Mouse (Mus musculus): ENCODE results near the gene Gap43. TPM values are rescaled to one million over a fixed set of nuclear protein-coding genes. Genes with fewer than 3 reads are reported as not detected.

Gap43 gene
- polyA plus RNA-seq, 1 experiment from 2014 or later, result 26.7 TPM

GRCm38 (mm10) chr16:42338342-42338741 lies 2.1 kb downstream of the Gap43 start:
- 29% methylated on average over 4 of the region's 4 CpGs for WGBS
- peak overlapping the region; percentile 94 for H3K4me2 ChIP-seq
- H3K36me3 ChIP-seq, result no peaks in the 10 kb centered on the region
- H3K9me3 ChIP-seq, result no peaks in the 10 kb centered on the region
- H3K4me1 ChIP-seq, result peaks cover 22% of the 10 kb centered on the region
- H3K9ac ChIP-seq, result no peak overlapping the region
- H3K27me3 ChIP-seq (replicated peaks), result 0 out of 2 replicates have a peak, but pooled peaks cover 3% of the 10 kb centered on the region
- no peak overlapping the region for H3K27ac ChIP-seq (replicated peaks)
- ATAC-seq (ENCODE audit: extremely low read depth, insufficient number of reproducible peaks, low FRiP score, low TSS enrichment), result no peak
- no peak overlapping the region for H3K4me3 ChIP-seq

GRCm38 (mm10) chr16:42337663-42338062 lies 2.8 kb downstream of the Gap43 start:
- Histone ChIP-seq H3K4me3 (no peak overlapping the region), H3K9ac (no peak overlapping the region), H3K4me1 (peaks cover 22% of the 10 kb centered on the region), H3K36me3 (no peaks in the 10 kb centered on the region), H3K4me2 (no peak overlapping the region), H3K27me3 (replicated peaks) (0 out of 2 replicates have a peak, but pooled peaks cover 3% of the 10 kb centered on the region), H3K9me3 (no peaks in the 10 kb centered on the region), H3K27ac (replicated peaks) (no peak overlapping the region)
- ATAC-seq (ENCODE audit: extremely low read depth, insufficient number of reproducible peaks, low FRiP score, low TSS enrichment), result no peak
- 46% methylated on average over 2 of the region's 2 CpGs for WGBS

- no peak overlapping the region for H3K4me2 ChIP-seq
- H3K36me3 ChIP-seq, result no peaks in the 10 kb centered on the region
- H3K27me3 ChIP-seq (replicated peaks), result 0 out of 2 replicates have a peak, but pooled peaks cover 3% of the 10 kb centered on the region
- H3K9me3 ChIP-seq, result no peaks in the 10 kb centered on the region
- H3K4me1 ChIP-seq, result peaks cover 27% of the 10 kb centered on the region
- WGBS, result 43% methylated on average over 2 of the region's 2 CpGs
- H3K4me3 ChIP-seq, result no peak overlapping the region
- no peak overlapping the region for H3K27ac ChIP-seq (replicated peaks)
- no peak overlapping the region; the same call in 1 of the 2 replicates for H3K9ac ChIP-seq
- ATAC-seq (ENCODE audit: extremely low read depth, insufficient number of reproducible peaks, low FRiP score, low TSS enrichment), result no peak
Measured at GRCm38 (mm10) chr16:42336610-42337009, 3.8 kb downstream of the Gap43 start.

DNA sequence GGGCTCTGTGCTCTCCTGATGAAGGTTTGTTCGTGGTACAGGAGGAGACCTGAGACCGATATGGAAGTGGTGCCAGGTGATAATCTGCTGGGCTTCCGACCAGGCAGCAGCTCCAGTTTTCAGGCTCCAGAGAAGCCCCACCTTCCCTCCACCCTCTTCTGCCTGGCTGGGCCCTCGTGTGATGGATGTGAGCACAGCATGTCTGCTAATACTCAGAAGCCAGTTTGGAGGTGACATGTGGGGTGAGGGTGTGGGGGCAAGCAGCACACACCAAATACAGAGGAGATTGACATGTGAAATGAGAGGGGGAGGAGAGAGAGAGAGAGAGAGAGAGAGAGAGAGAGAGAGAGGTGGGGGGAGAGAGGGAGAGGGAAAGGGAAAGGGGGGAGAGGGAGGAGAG lies 8.1 kb downstream of the Gap43 start:
- H3K36me3 ChIP-seq, result no peaks in the 10 kb centered on the region
- no peak overlapping the region for H3K9ac ChIP-seq
- H3K9me3 ChIP-seq, result no peaks in the 10 kb centered on the region
- ATAC-seq (ENCODE audit: extremely low read depth, insufficient number of reproducible peaks, low FRiP score, low TSS enrichment), result no peak
- H3K4me3 ChIP-seq, result no peak overlapping the region
- 18% methylated on average over 4 of the region's 4 CpGs for WGBS
- no peak overlapping the region for H3K27ac ChIP-seq (replicated peaks)
- peaks cover 12% of the 10 kb centered on the region; the same call in 1 of the 2 replicates for H3K4me1 ChIP-seq
- no peak overlapping the region for H3K4me2 ChIP-seq
- no peaks in the 10 kb centered on the region for H3K27me3 ChIP-seq (replicated peaks)

DNA sequence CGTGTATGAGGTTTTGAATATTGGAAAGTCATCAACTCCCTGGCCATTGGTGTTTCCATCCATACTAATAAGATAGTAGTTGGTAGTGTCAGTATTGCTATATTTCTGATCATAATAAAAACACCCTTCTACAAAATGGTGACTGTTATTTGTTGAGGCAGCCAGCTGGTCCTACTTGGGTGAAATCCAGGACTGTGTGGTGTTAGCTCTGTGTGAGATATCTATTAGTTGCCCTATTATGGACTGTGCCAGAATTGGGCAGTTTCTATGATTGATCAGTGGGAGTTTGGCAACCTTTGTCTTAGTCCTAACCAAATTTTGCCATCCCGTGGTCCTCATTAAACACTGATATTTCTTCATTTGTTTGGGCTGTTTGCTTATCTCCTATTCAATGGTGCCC lies 14.3 kb downstream of the Gap43 start:
- H3K4me3 ChIP-seq, result no peak overlapping the region
- 76% methylated on average over 2 of the region's 2 CpGs for WGBS
- H3K36me3 ChIP-seq, result no peaks in the 10 kb centered on the region
- H3K9me3 ChIP-seq, result no peaks in the 10 kb centered on the region
- no peak for ATAC-seq (ENCODE audit: extremely low read depth, insufficient number of reproducible peaks, low FRiP score, low TSS enrichment)
- no peaks in the 10 kb centered on the region for H3K4me1 ChIP-seq
- no peak overlapping the region for H3K9ac ChIP-seq
- H3K27me3 ChIP-seq (replicated peaks), result no peaks in the 10 kb centered on the region
- H3K27ac ChIP-seq (replicated peaks), result no peak overlapping the region
- H3K4me2 ChIP-seq, result no peak overlapping the region

- Histone ChIP-seq H3K9ac (no peak overlapping the region), H3K27me3 (replicated peaks) (no peaks in the 10 kb centered on the region), H3K27ac (replicated peaks) (no peak overlapping the region), H3K36me3 (no peaks in the 10 kb centered on the region), H3K4me1 (no peaks in the 10 kb centered on the region), H3K4me3 (no peak overlapping the region), H3K9me3 (no peaks in the 10 kb centered on the region), H3K4me2 (no peak overlapping the region)
- ATAC-seq (ENCODE audit: extremely low read depth, insufficient number of reproducible peaks, low FRiP score, low TSS enrichment), result no peak
Measured at GRCm38 (mm10) chr16:42325536-42325935, 14.9 kb downstream of the Gap43 start.

DNA sequence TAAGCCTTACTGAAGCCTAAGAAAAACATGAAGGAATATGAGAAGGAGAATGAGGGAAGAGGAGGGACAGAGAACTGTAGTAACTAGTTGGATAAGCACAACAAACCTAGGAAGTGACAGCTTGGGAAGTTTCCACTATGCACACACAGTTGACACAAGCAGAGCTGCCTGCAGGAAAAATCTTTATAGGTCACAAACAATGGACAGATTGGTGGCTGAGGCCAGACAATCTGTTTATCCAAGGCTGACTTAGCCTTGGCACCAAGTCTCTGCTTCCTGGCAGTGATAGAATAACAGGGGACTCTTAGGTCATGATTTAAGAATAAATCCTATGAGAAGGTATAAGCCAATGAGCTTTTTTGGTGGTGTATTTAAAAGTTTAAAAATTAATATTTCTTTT lies 20.6 kb downstream of the Gap43 start:
- Histone ChIP-seq H3K4me1 (no peaks in the 10 kb centered on the region), H3K9me3 (no peaks in the 10 kb centered on the region), H3K4me3 (no peak overlapping the region), H3K4me2 (no peak overlapping the region), H3K27ac (replicated peaks) (peak overlapping the region; percentile 77), H3K9ac (no peak overlapping the region), H3K36me3 (no peaks in the 10 kb centered on the region), H3K27me3 (replicated peaks) (no peaks in the 10 kb centered on the region)
- no peak for ATAC-seq (ENCODE audit: extremely low read depth, insufficient number of reproducible peaks, low FRiP score, low TSS enrichment)

- ATAC-seq (ENCODE audit: extremely low read depth, insufficient number of reproducible peaks, low FRiP score, low TSS enrichment), result no peak
Measured at GRCm38 (mm10) chr16:42319365-42319764, 21.1 kb downstream of the Gap43 start.

DNA sequence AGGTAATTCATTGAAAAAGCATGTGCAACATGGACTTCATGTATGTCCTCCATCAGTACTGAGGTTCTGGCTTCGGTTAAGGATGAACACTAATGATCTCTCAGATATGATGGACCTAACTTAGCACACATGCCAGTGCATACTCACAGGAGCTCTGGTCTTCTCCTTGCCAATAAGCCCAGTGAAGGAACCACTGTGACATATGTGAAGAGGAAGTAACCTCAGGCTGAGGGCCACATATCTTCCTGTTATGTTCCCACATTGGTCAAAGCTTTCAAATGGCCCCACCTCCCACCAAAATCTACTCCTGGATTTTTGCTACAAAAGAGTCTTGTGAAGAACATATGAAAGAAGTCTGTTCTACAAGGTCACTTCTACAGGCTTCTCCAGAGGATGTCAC lies 28.3 kb downstream of the Gap43 start:
- WGBS, result 76% methylated on average over 1 of the region's 1 CpGs

More at GRCm38 (mm10) chr16:42319365-42319764, 21.1 kb downstream of the Gap43 start:
- Histone ChIP-seq H3K27ac (replicated peaks) (peak overlapping the region; percentile 77), H3K4me3 (no peak overlapping the region), H3K27me3 (replicated peaks) (no peaks in the 10 kb centered on the region), H3K4me2 (no peak overlapping the region), H3K36me3 (no peaks in the 10 kb centered on the region), H3K9ac (no peak overlapping the region), H3K9me3 (no peaks in the 10 kb centered on the region), H3K4me1 (no peaks in the 10 kb centered on the region)
- 72% methylated on average over 5 of the region's 5 CpGs for WGBS

DNA sequence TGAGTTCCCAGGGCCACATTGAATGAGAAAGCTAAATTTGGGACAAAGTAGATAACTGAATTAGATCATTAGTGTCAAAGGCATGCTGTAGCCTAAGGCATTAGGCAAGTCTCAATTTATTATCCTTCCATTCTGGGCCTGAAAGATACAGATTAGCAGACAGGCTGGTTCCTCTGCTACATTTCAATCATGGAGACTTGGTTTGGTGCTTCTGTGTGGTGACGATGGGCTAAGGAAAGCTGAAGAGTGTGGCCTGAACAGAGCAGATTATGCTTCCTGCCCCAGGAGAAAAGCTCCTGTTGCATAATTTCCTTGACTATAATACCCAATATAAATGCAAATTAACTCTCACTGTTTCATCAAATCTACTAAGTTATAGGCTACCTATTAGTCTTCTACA lies 31.7 kb downstream of the Gap43 start:
- peaks cover 34% of the 10 kb centered on the region for H3K4me1 ChIP-seq
- H3K36me3 ChIP-seq, result no peaks in the 10 kb centered on the region
- H3K27ac ChIP-seq (replicated peaks), result no peak overlapping the region
- WGBS, result 74% methylated on average over 1 of the region's 1 CpGs
- H3K4me3 ChIP-seq, result no peak overlapping the region
- ATAC-seq (ENCODE audit: extremely low read depth, insufficient number of reproducible peaks, low FRiP score, low TSS enrichment), result no peak
- H3K9ac ChIP-seq, result no peak overlapping the region
- H3K4me2 ChIP-seq, result no peak overlapping the region
- H3K27me3 ChIP-seq (replicated peaks), result no peaks in the 10 kb centered on the region
- no peaks in the 10 kb centered on the region for H3K9me3 ChIP-seq

More for the DNA sequence above, 28.3 kb downstream of the Gap43 start:
- Histone ChIP-seq H3K27ac (replicated peaks) (no peak overlapping the region), H3K4me1 (peaks cover 20% of the 10 kb centered on the region), H3K4me2 (no peak overlapping the region), H3K9me3 (no peaks in the 10 kb centered on the region), H3K36me3 (no peaks in the 10 kb centered on the region), H3K9ac (no peak overlapping the region), H3K27me3 (replicated peaks) (no peaks in the 10 kb centered on the region), H3K4me3 (no peak overlapping the region)
- ATAC-seq (ENCODE audit: extremely low read depth, insufficient number of reproducible peaks, low FRiP score, low TSS enrichment), result no peak

DNA sequence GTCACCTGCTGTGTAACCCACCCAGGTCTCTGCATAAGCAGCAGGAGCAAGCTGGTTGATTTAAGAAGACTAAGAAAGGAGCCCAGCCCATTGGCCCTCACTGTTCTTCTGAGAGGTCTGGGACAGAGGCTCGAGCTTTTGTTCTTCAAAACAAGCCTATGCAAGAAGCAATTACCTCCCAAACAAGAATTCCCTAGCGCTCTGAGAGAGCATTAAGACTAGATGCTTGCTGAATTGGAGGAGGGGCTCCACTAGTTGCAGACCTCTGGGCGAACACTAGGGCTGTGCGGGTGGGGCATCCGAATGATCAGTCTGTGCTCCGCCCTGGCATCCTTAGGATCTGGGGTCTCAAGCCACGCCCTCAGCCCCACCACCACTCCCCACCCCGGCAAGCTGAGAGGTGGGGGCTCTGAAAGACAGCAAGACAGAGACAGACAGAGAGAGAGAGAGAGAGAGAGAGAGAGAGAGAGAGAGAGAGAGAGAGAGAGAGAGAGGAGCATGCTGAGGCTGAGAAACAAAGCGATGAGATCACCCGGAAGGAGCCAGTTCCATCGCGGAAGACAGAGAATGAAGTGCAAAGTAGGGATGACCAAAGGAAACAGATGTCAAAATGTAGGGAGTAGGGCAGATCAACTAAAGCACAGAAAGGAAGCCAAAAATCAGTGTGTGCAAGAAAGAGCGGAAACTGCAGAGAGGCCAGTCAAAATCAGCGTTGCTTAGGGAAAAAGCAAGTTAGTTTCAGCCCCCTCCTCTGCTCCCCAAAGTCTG lies 34.3 kb downstream of the Gap43 start:
- H3K4me3 ChIP-seq, result peak overlapping the region; percentile 47
- no peaks in the 10 kb centered on the region for H3K36me3 ChIP-seq
- H3K9me3 ChIP-seq, result no peaks in the 10 kb centered on the region
- H3K27me3 ChIP-seq (replicated peaks), result no peaks in the 10 kb centered on the region
- peak overlapping the region; percentile 78 for H3K27ac ChIP-seq (replicated peaks)
- ATAC-seq (ENCODE audit: extremely low read depth, insufficient number of reproducible peaks, low FRiP score, low TSS enrichment), result peak; percentile 62; the same call in 1 of the 2 replicates
- H3K4me2 ChIP-seq, result peak overlapping the region; percentile 68
- H3K4me1 ChIP-seq, result peaks cover 34% of the 10 kb centered on the region
- whole genome bisulfite sequencing, result 2% methylated on average over 14 of the region's 14 CpGs
- H3K9ac ChIP-seq, result peak overlapping the region; percentile 79

- WGBS, result 72% methylated on average over 6 of the region's 6 CpGs
- no peak overlapping the region for H3K4me2 ChIP-seq
- no peak overlapping the region for H3K9ac ChIP-seq
- no peak for ATAC-seq (ENCODE audit: extremely low read depth, insufficient number of reproducible peaks, low FRiP score, low TSS enrichment)
- H3K27me3 ChIP-seq (replicated peaks), result no peaks in the 10 kb centered on the region
- peaks cover 17% of the 10 kb centered on the region for H3K4me1 ChIP-seq
- H3K27ac ChIP-seq (replicated peaks), result no peak overlapping the region
- H3K9me3 ChIP-seq, result no peaks in the 10 kb centered on the region
- no peaks in the 10 kb centered on the region for H3K36me3 ChIP-seq
- H3K4me3 ChIP-seq, result no peak overlapping the region
Measured at GRCm38 (mm10) chr16:42303461-42303860, 37.0 kb downstream of the Gap43 start.

Measured in heart, embryonic 13.5 days (tissue).